Mouse (Mus musculus): Measurements from ENCODE around the gene Gm20388.
A peak's percentile ranks its signal among the peaks of the same experiment; 100 is the strongest.

Gm20388 gene

DNA sequence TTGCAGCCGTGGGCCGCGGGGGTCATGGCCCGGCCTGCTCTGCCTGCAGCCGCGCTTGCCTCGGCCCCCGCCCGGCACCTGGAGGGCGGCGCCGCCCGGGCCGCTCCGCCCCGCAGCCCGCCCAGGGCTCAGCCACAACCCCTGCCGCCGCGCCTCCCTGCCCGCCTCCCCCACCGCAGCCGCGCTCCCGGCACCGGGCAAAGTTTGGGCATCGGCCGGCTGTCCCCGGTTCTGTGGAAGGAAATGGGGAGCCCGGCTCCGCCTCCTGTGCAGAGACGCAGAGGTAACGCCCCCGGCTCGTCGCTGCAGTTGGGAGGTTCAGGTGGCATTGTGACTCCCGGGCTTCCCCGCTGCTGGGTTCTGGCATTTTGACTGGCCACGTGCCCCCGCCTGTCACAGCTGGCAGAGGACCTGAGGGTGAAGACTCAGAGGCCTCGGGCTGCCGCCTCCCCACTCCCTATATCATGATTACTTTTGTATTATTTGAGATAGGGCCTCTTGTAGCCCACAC is 723.7 kb downstream of the Gm20388 start:
- DNase-seq (ENCODE audit: low spot score): peak; percentile 41

DNA sequence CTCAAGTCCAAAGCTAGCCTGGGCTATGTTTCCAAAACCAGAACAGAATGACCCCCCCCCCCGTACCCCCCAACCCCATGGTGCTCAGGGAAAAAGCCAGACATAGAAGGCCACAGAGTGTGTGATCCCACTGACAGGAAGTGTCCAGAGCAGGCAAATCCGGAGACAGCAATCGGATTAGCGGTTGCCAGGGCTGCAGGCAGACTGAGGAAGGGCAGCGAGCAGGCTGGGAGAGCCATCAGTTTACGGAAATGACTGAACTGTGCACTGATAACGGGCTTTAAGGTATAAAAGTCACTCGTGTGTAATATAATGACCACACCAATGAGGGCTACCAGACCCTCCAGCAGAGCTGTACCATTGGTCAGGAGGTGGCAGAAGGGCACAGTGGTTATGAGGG is 730.6 kb downstream of the Gm20388 start:
- no peak for DNase-seq (ENCODE audit: low spot score)

DNA sequence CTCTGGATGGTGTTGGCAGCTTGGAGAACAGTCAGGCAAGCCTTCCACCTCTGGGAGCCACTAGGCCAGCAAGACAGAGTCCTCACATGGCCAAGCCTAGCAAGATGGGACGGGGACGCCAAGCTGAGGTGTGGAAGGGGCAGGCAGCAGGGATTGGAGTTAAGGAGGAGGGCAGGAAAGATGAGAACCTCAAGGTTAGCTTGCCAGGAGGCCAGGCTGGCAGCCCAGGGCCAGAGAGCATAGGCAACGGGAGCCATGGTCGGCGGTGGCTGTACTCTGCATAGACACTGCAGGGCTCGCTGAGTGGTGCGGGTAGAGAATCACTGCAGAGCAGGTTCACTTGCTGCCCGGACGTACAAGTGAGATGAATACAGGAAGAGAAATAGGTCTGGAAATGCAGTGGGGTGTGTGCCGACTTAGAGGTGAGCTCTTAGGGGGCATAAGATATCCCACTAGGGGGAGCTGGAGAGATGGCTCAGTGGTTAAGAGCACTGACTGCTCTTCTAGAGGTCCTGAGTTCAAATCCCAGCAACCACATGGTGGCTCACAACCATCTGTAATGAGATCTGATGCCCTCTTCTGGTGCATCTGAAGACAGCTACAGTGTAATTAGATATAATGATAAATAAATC is 731.5 kb downstream of the Gm20388 start:
- no peak for DNase-seq (ENCODE audit: low spot score)

DNA sequence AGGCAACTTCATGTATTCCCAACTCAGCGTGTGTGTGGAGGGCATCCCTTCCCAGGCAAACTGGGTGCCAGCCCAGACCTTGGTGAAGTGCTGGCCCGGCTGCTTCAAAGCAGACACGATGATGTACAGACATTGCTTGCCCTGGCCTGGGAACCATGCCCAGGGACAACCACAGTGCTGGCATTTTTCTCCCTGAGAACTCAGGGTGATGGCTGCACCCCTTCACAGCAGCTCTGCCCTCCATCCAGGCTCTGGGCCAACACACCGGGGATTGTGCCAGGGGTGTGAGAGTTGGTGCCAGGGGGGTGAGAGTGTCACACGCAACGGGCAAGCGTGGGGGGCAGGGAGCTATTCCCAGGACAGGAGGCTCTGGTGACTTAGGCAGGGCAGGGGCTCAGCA is 734.0 kb downstream of the Gm20388 start:
- DNase-seq (ENCODE audit: low spot score): no peak

DNA sequence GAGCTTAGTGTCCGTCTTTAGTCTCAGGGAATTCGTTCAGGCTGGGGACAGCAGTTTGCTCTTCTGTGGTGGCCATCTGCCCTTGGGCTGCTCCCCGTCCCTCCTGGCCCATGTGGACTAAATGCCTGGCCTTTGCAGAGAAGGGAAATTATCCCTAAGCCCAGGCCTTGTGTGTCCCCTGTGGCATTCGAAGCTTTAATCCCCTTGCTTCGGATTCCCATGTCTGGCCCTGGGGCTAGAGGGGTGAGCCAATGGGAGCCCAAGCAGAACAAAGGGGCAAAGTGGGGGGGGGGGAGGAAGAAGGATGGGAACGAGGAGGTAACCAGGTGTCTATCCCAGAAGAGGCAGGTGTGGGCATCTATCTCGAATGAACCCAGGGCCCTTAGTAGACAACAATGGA is 736.9 kb downstream of the Gm20388 start, which contains the start of gene 1190005I06Rik:
Gene 1190005I06Rik (minus strand): TSS at position 101 of the 400 bp plus-strand sequence.
- no peak for DNase-seq (ENCODE audit: low spot score)

DNA sequence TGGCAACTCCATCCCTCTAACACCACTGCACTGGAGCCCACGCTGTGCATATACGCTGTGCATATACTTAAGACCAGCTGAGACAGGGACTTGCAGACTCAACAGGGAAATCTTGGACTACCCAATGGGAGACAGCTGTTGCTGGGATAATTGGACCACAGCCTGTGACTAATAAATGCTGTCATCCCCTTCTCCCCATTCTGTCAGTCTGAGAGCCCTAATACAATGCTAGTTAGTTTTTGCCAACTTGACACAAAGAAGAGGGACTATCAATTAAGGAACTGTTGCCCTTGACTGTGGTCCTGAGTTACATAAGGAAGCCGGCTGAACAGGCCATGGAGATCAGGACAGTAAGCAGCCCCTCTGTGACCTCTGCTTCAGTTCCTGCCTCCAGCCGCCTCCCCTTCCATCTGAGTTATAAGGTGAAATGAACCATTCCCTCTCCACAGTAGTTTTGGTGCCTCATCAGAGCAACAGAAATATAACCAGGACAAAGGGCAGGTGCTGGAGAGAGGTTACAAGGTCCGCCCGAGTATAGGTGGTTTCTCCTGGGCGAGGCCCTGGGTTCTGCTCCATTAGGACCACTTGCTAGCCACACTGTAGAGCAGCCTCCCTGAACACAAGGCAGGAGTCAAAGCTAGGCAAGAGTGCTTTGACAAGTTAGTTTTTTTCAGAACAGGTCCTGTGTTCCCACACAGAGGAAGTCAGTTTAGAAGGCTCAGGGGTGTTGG is 745.8 kb downstream of the Gm20388 start:
- DNase-seq (ENCODE audit: low spot score): peak; percentile 61

DNA sequence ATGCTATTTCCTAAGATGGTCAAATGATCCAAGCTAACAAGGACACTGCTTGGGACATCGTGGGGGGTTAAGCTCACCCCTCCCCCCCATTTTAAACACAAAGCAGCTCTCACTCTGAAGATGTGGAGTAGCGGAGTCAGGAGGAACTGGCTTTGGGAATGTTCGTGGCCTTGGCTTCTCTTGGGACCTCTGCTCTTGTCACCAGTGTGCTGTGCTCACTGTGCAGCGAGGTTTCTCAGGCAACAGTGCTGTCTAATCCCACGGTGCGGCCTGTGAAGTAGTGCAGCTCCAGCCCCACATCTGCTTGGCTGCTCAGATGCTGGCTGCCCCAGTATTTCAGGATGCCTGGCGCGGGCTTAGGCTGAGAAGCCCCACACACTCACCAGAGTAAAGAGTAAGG is 746.8 kb downstream of the Gm20388 start:
- DNase-seq (ENCODE audit: low spot score): no peak

DNA sequence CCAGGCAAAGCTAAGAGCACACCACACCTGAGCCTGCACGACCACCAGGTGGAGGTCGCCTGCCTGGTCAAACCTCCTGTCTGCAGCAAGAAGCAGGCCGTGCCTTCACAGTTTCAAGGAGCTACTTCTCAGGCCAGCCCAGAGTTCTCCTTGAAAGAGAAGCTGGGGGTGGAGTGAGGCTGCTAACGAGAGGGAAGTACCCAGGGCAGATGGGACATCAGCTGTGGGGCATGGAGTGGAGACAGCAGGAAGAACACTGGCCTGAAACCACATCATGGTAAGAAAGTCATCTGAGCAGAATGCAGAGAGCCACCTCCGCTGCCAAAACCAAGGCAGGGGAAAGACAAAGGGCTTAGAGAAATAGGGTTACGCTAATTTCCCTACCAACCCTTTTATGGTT is 753.9 kb downstream of the Gm20388 start:
- DNase-seq (ENCODE audit: low spot score): no peak

DNA sequence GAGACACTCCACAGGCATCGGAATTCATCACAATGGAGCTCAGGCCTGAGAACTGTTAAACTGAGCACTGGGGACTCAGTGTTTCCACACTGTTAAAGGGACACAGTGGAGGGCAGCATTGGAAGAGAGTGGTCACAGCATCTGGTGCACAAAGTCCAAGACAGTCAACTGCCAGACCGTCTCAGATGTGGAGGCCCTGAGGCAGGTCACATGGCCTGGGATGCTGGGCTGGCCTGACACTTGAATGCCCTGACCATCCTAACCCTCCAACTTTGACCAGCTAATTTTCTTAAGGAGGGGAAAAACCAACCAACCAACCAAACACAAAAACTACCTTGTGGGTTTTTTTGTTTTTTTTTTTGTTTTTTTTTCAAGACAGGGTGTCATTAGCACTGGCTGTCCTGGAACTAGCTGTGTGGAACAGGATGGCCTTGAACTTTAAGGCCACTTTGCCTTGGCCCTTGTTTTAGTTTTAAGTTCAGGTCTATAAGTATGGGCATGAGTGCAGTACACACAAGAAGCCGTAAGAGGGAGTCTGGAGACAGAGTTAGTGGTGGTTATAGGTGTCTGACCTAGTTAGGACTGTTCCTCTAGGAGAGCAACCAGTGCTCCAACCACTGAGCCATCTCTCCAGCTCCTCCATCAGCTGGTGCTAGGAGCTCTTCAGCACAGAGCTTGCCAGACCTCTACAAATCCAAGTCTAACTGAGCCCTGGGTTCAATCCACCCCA is 755.2 kb downstream of the Gm20388 start:
- DNase-seq (ENCODE audit: low spot score): peak; percentile 28

DNA sequence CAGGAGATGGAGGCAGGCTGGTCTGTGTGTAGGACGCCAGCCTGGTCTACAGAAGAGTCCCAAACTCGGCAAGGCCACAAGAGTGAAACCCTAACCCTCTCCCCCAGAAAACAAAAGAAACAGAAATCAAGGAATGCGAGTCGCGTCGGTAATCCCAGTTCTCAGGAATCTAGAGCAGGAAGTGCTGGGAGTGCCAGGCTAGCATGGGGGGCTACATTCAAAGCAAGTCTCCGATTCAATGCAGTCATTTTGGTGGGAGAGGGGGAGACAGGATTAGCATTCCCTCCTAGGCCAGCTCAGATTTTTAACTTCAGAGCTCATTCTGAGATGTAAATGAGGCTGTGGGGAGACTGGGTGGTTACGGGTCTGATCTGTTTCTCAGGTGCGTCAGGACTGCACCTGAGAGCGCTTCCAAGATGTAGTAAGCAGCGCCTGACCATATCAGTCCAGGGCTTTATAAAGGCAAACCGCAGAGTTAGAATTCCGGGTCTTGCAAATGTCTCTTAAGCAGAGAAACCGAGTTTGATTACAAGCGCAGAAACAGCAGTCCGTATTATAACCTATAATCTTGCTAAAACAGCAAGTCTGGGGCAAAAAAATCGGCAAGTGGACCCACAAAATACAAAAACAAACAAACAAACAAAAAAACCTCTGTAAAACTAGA is 756.3 kb downstream of the Gm20388 start:
- DNase-seq (ENCODE audit: low spot score): no peak

DNA sequence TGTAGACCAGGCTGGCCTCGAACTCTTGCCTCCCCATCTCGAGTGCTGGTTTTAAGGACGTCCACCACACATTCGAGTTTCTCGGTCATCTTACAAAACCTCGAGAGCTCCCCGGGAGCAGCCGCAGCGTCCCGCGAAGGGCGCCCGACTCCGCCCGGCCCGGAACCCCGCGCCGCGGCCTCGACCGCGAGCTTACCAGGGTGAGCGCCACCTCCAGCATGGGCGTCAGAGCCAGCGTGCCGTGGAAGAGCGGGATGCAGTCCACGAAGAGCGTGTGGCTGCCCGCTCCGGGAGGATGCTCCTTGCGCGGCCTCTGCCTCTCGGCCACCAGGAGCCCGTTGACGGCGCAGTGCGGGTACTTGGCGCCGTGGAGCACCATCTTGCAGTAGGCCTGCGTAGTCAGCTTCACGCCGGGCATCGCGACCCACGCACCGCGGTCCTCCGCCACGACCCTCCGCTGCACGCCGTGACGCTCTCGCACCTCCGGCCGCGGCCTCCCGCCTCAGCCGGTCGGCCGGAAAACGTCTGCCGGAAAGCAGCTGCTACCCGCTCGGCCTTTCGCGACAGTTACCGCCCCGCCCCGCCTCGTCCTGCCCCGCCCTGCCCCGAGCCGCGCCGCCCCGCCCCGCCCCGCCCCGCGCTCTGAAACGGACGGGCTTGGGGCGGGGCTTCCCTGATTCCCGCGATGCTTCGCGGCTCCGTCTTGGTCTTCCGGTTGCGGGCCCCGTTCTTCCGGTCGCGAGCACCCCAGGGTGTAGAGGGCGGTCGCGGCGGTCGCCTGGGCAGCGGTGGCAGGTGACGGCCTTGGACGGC is 757.1 kb downstream of the Gm20388 start, which contains the start of the genes Gm27021 and Cox4i1:
Gene Gm27021 (minus strand): TSS at position 519 of the 813 bp plus-strand sequence.
Gene Cox4i1 (plus strand): TSS at position 662 of the 813 bp plus-strand sequence.
- DNase-seq (ENCODE audit: low spot score): peak; percentile 95

DNA sequence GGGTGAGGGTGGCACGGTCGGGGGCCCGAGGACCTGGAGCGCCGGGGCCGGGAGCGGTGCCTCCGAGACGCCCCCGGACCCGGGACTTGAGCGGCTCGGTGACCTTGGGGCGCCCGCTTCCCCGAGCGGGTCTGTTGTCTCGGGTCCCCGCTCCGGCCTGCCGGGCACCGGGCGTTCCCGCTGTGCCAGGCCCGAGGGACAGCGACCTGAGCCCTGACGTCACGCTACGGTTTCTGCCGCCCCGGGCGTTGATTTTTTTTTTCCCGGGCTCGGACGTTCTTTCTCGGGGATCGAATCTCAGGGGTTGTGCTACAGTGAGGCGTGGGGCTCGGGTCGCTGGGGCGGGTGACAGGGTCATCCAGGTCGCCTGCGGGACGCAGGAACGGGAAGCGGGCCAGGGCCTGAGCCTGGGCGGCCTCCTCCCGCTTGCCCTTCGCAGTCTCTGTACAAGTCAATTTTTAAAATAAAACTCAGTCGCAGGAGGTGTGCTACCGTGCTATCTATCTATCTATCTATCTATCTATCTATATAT is 757.8 kb downstream of the Gm20388 start, which contains the start of gene Emc8:
Gene Emc8 (minus strand): TSS at position 200 of the 532 bp plus-strand sequence.
- peak; percentile 27 for DNase-seq (ENCODE audit: low spot score)

DNA sequence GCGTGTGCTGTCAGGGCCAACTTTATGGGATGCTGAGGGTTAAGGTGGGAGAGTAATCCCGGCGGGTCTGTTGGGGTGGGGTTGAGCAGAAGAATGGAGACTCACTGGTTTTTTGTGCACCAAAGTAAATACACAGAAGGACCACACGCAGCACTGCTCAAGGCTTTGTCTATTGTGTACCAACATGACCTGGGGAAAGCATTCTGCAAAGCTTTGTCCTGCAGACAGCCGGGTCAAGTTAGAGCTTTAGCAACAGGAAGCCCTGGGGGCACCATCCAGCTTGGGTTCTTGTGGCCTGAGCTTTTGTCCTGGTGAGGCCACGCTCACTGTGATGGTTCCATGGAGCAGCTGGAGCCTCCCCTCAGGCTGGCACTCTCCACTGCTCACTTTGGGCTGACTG is 761.1 kb downstream of the Gm20388 start:
- no peak for DNase-seq (ENCODE audit: low spot score)

DNA sequence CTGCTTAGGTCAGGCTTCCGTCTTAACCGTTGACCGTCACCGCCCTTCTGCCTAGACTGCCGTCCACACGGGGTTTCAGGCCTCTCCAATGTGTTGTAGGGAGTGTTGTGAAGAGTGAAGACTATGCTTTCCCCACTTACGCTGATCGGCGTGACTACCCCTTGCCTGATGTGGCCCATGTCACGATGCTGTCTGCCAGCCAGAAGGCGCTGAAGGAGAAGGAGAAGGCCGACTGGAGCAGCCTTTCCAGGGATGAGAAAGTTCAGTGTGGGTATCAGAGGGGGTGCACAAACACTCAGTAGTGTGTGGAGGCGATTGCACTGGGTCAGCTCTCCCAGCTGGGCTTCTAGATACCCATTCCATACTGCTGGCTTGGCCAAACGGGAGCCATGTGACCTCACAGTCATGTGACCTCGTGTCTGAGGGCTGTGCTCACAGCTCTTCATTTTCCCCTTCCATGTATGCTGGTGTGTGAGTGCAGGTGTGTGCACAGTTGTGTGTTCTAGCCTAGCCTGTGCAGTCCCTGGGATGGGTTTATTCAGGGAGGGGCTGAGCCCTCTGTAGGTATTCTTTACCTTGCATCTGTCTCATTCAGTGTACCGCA is 762.1 kb downstream of the Gm20388 start:
- no peak for DNase-seq (ENCODE audit: low spot score)

DNA sequence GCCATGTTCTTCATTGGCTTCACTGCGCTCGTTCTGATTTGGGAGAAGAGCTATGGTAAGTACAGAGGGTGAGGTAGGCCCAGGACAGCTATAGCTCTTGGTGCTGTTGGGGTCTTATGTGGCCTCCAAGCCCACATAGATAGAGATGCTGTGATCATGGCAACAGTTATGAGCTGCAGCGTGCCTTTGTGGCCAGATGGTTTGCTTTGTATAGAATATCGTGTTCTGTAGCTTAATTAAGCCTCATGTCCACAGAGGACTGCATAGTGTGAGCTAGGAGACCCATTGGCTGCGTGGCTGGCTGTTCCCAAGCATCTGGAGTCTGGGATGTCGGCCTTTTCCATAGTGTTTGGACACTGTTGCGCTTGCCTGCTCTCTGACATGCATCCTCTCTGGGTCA is 762.7 kb downstream of the Gm20388 start:
- no peak for DNase-seq (ENCODE audit: low spot score)

DNA sequence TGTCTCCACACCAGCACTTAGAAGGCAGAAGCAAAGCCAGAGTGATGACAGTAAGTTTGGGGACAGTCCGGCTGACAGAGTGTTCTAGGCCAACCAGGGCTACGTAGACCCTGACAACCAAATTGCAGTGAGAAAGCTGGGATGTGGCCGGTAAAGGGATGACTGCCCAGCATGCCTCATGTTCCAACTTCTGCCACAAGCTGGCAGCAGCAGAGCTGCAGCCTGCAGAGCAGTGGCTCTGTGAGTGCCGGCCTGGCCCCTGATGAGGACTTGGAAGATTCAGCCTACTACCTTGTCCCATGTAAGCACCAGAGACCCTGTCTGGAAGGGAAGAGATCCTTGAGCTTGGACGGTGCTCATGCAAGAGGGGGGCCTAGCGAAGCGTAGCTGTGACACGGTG is 765.1 kb downstream of the Gm20388 start:
- DNase-seq (ENCODE audit: low spot score): no peak

DNA sequence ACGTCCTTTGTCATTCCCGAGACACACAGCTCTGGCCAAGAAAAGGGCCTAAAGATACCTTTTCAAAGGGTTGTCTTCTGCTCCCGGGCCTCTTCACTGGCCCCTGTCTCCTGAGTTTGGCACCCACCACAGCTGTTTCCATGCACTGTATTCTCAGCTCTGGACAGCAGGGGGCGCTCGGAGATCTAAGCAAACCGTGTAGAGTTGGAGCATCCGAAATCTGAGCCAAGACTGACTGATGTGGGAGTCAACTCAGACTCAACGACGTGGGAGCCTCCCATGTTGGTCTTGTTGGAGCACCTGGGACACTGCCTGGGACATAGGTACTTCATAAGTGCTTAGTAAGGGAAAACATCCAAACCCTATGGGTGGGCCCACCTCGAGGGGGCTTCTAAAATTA is 767.8 kb downstream of the Gm20388 start:
- peak; percentile 92 for DNase-seq (ENCODE audit: low spot score)

DNA sequence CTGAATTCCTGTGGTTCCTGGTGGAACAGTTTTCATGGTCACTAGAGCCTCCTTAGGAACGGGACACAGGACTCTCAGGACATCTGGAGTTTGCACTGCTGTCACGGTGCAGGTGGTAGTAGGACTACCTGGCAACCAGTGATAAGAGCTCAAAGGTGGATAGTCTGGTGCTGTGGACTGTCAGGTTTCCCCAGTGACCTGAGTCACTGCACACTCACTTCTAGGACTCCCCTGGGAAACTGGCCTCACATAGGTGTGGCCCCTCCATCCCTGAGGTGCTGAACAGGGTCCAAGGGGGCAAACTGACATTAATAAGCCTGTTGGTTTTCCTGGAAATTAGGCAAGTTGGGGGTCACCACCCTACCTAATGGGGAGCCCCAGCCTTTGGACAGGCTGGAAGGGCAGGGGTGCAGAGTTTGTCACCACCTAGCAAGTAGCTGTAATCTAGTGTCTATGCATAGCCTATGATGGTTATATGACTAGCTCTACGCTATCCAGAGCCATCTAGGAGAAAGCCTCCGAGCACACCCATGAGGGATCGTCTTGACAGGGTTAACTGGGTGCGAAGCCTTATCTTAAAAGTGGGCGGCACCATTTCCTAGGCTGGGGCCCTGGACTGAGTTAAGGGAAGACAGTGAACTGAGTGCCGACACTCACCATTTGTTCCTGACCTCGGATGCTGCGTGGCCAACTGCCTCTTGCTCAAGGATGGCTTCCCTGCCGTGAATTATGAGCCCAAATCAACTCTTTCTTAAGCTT is 769.2 kb downstream of the Gm20388 start:
- no peak for DNase-seq (ENCODE audit: low spot score)

DNA sequence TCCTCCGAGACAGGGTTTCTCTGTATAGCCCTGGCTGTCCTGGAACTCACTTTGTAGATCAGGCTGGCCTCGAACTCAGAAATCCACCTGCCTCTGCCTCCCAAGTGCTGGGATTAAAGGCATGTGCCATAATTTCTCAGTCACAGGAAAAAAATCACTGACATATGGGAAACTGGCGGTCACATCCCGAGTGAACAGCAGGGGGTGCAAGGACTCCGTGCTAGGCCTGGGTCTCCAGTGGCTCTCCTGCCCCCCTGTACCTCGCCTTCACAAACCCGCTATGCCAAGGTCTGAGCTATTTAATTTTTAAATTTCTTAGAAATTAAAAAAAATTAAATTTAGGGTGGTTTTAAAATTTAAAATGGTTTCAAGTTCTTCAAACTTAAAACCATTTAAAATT is 769.8 kb downstream of the Gm20388 start:
- peak; percentile 68 for DNase-seq (ENCODE audit: low spot score)

DNA sequence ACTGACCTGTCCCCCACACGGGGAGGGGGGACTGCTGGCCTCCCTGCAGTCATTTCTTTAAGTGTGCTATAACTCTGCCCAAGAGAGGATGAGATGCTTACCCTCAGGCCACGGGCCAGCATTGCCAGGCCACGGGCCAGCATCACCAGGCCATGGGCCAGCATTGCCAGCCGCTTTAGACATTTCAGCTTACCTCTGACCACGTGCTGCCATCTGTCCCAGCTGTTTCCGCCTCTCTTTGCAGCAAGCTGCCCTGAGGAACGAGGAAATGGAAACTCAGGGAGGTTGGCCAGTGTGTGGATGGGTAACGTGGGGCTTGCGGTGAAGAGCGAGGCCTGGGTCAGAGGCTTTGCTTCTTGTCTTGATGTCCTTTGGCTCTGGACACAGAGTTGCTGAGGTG is 770.5 kb downstream of the Gm20388 start:
- DNase-seq (ENCODE audit: low spot score): no peak

All from retina, embryonic 14.5 days (tissue).